Mouse (Mus musculus) midbrain, embryonic 12.5 days (tissue): ENCODE data around the gene Prcp. TPM values are rescaled to one million over a fixed set of nuclear protein-coding genes. Genes with fewer than 3 reads are reported as not detected.

Experiments used
- ATAC-seq: fragments of 200-750 bp; cut with Nextera tagmentation; 2 replicates; pipeline ENCODE4 v1.8.0; 2017; ENCODE audit warnings: low read depth, moderate TSS enrichment, moderate library complexity; ENCODE audit not compliant: low FRiP score
- H3K27ac ChIP-seq: fragments of 300-500 bp; sonication (generic); replicated peaks from 2 replicates; pipeline ENCODE4 v1.5.1; 2016; ENCODE audit warnings: mild to moderate bottlenecking
- H3K27me3 ChIP-seq: fragments of 300-500 bp; sonication (generic); 2 replicates; pipeline ENCODE4 v1.6.1; 2016; ENCODE audit warnings: mild to moderate bottlenecking
- H3K36me3 ChIP-seq: fragments of 300-500 bp; sonication (generic); 2 replicates; pipeline ENCODE4 v1.6.1; 2016
- H3K4me1 ChIP-seq: fragments of 300-500 bp; sonication (generic); 2 replicates; pipeline ENCODE4 v1.6.1; 2016
- H3K4me2 ChIP-seq: fragments of 300-500 bp; sonication (generic); replicated peaks from 2 replicates; pipeline ENCODE4 v1.6.1; 2016; ENCODE audit warnings: mild to moderate bottlenecking, moderate library complexity
- H3K4me3 ChIP-seq: fragments of 300-500 bp; sonication (generic); 2 replicates; pipeline ENCODE4 v1.5.1; 2016; ENCODE audit warnings: mild to moderate bottlenecking
- H3K9ac ChIP-seq: fragments of 300-500 bp; sonication (generic); replicated peaks from 2 replicates; pipeline ENCODE4 v1.6.1; 2016; ENCODE audit warnings: mild to moderate bottlenecking, moderate library complexity
- H3K9me3 ChIP-seq: fragments of 300-500 bp; sonication (generic); 2 replicates; pipeline ENCODE4 v1.6.1; 2016; ENCODE audit warnings: mild to moderate bottlenecking
- WGBS: fragments of 180-500 bp; shearing (Covaris S2); methylation state at CpG from one replicate; pipeline ENCODE4 v1.1.7; 2016; 5-methylcytosine and 5-hydroxymethylcytosine counted together
- polyA plus RNA-seq: library from polyadenylated mRNA; unstranded; fragments of >200 nt; fragmentation: Nextera tagmentation; extraction: Ambion mirVana; gene quantifications from 2 replicates; pipeline ENCODE4 v1.2.1, GENCODE M21; 2016

Gene Prcp
- polyA plus RNA-seq: 19.5 and 20.7 TPM in 2 replicates

- Histone ChIP-seq H3K9ac (peak within 1 kb of the TSS; percentile 75), H3K27me3 (no peaks in the 10 kb centered on the region), H3K9me3 (no peaks in the 10 kb centered on the region), H3K27ac (peak within 1 kb of the TSS; percentile 96), H3K36me3 (no peaks in the 10 kb centered on the region), H3K4me1 (peaks cover 16% of the 10 kb centered on the region), H3K4me2 (peak within 1 kb of the TSS; percentile 70), H3K4me3 (peak within 1 kb of the TSS; percentile 58)
- under 1% methylated on average over 53 of the region's 53 CpGs for WGBS
- peak; percentile 91 for ATAC-seq
Measured at GRCm38 (mm10) chr7:92874116-92874675, at the start of gene Prcp, which contains the start of gene Ddias. Gene Prcp, plus strand, starts transcription at chr7:92874470. Gene Ddias, minus strand, starts transcription at chr7:92874247.

DNA sequence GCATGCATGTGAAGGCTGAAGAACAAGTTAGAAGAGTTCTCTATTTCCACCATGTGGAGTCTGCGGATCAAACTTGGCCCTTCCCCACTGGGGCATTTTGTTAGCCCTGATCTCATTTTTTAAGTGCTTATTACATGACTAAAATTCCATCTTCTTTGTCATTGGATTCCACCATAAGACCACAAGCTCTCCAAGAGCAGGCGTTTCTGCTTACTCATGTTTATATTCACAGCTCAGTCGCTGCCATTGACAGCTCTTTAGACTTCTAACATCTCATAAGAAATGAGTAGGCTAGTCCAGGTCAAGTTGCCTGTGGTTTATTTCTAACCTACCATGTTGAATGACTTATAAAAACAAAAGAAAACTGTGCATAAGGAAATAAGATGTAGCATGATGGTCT lies 48.0 kb upstream of the Prcp start:
- Histone ChIP-seq H3K4me3 (no peak overlapping the region), H3K4me1 (no peaks in the 10 kb centered on the region), H3K9ac (no peak overlapping the region), H3K27ac (no peak overlapping the region), H3K9me3 (no peaks in the 10 kb centered on the region), H3K27me3 (no peaks in the 10 kb centered on the region), H3K4me2 (no peak overlapping the region), H3K36me3 (peaks cover 4% of the 10 kb centered on the region; the same call in 1 of the 2 replicates)
- WGBS: 91% methylated on average over 3 of the region's 3 CpGs
- ATAC-seq: no peak

- peaks cover 4% of the 10 kb centered on the region; the same call in 1 of the 2 replicates for H3K36me3 ChIP-seq
- no peak overlapping the region for H3K9ac ChIP-seq
- H3K27ac ChIP-seq: no peak overlapping the region
- no peak overlapping the region for H3K4me3 ChIP-seq
- no peaks in the 10 kb centered on the region for H3K27me3 ChIP-seq
- H3K4me2 ChIP-seq: no peak overlapping the region
- ATAC-seq: no peak
- H3K4me1 ChIP-seq: no peaks in the 10 kb centered on the region
- H3K9me3 ChIP-seq: no peaks in the 10 kb centered on the region
- WGBS: 48% methylated on average over 3 of the region's 3 CpGs
Measured at GRCm38 (mm10) chr7:92827981-92828380, 46.3 kb upstream of the Prcp start.

DNA sequence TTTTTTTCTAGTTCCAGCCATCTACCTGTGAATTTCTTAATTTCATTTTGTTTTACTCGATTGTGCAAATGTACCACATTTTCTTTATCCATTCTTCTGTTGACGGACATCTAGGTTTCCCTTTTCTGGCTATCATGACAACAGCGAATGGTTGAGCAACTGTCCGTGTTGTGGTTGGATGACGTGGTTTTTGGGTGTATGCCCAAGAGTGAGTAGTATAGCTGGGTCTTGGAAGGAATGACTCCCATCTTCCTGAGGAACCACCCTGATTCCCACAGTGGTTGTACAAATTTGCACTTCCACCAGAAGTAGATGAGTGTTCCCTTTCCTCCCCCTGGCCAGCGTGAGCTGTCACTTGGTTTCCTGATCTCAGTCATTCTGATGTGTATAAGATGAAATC lies 41.9 kb upstream of the Prcp start:
- 93% methylated on average over 6 of the region's 6 CpGs for WGBS
- Histone ChIP-seq H3K4me2 (no peak overlapping the region), H3K4me3 (no peak overlapping the region), H3K9me3 (no peaks in the 10 kb centered on the region), H3K9ac (no peak overlapping the region), H3K4me1 (no peaks in the 10 kb centered on the region), H3K36me3 (peaks cover 10% of the 10 kb centered on the region; the same call in 1 of the 2 replicates), H3K27me3 (no peaks in the 10 kb centered on the region), H3K27ac (no peak overlapping the region)
- no peak for ATAC-seq

DNA sequence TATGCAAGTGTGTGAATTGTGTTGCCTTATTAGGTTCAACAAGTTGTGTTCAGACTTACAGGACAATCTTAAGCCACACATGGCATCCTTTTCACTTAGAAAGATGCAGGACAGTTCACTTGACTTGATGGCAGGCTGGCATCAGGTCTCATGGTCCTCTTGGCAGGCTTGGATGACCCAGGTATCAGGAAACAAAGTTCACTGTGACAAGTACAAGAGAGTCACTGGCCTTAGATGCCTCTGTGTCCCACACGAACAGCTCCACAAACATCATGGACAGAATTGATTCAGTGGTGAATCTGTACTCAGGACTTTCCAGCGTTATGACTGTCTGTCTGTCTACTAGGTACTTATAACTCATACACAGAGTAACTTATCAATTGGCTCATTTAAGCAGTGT lies 39.9 kb upstream of the Prcp start:
- Histone ChIP-seq H3K36me3 (peaks cover 10% of the 10 kb centered on the region; the same call in 1 of the 2 replicates), H3K9ac (no peak overlapping the region), H3K4me2 (no peak overlapping the region), H3K27ac (no peak overlapping the region), H3K4me1 (no peaks in the 10 kb centered on the region), H3K27me3 (no peaks in the 10 kb centered on the region), H3K4me3 (no peak overlapping the region), H3K9me3 (no peaks in the 10 kb centered on the region)
- no peak for ATAC-seq
- 91% methylated on average over 2 of the region's 2 CpGs for WGBS

DNA sequence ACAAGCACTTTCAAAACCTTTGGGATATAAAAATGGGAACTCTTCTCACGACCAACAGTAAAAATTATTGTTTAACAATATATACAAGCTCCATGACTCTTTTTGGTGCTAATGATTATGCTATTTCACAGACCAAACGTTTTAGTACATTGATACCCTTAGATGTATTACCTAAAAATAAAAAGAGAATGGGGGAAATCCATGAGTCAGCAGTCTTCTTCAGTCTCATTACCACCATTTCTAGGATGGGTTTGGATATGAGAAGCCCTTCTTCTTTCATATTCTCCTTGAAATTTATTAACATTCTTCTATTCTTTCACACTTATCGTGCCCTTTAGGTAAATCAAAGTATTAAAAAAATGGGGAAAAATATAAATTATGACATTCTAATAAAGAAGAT lies 37.8 kb upstream of the Prcp start:
- H3K9ac ChIP-seq: no peak overlapping the region
- H3K4me1 ChIP-seq: no peaks in the 10 kb centered on the region
- no peak for ATAC-seq
- H3K4me3 ChIP-seq: no peak overlapping the region
- no peaks in the 10 kb centered on the region for H3K27me3 ChIP-seq
- H3K27ac ChIP-seq: no peak overlapping the region
- peaks cover 10% of the 10 kb centered on the region; the same call in 1 of the 2 replicates for H3K36me3 ChIP-seq
- no peak overlapping the region for H3K4me2 ChIP-seq
- WGBS: 87% methylated on average over 3 of the region's 3 CpGs
- no peaks in the 10 kb centered on the region for H3K9me3 ChIP-seq

DNA sequence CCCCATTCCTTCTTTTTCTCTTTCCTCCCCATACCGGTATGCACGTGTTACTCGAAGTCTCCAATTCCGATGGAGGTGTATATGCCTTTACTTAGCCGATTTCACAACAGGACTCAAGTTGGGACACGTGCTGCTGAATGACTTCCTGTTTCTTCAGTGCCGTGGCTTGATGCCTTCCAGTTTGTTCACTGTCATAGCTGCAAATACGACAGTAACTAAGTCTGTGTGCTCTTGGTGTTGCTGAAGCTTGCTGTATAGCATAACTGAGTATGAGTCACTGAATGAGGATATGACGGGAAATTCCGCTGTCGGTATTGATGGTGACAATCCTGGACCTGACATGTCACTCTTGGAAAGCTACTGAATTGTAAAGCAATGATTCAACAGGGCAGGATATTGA lies 37.0 kb upstream of the Prcp start:
- no peaks in the 10 kb centered on the region for H3K4me1 ChIP-seq
- H3K9me3 ChIP-seq: no peaks in the 10 kb centered on the region
- H3K27me3 ChIP-seq: no peaks in the 10 kb centered on the region
- H3K4me3 ChIP-seq: no peak overlapping the region
- no peak overlapping the region for H3K9ac ChIP-seq
- no peak overlapping the region for H3K4me2 ChIP-seq
- no peak for ATAC-seq
- WGBS: 90% methylated on average over 11 of the region's 11 CpGs
- no peak overlapping the region for H3K27ac ChIP-seq
- peaks cover 10% of the 10 kb centered on the region; the same call in 1 of the 2 replicates for H3K36me3 ChIP-seq

DNA sequence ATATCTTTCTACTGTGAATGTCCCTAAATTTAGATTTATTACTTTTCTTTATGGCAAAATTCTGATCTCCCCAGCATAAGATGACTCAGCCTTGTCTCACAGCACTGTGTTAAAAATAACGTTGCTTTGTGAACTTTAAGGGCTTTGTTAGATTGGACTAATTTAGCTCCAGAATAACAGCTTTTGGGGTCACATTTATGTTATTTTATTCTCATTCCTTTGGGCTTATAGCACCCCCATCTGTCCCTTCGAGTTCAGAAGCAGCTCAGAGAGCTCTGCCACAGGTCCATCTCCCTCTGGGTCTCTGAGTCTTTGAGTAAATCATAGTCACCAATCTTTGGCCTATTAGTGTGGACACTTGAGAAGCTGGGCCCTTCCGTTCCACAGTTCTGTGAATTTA lies 36.4 kb upstream of the Prcp start:
- WGBS: 80% methylated on average over 3 of the region's 3 CpGs
- Histone ChIP-seq H3K27ac (no peak overlapping the region), H3K36me3 (peaks cover 10% of the 10 kb centered on the region; the same call in 1 of the 2 replicates), H3K4me3 (no peak overlapping the region), H3K9ac (no peak overlapping the region), H3K4me2 (no peak overlapping the region), H3K4me1 (no peaks in the 10 kb centered on the region), H3K27me3 (no peaks in the 10 kb centered on the region), H3K9me3 (no peaks in the 10 kb centered on the region)
- no peak for ATAC-seq

DNA sequence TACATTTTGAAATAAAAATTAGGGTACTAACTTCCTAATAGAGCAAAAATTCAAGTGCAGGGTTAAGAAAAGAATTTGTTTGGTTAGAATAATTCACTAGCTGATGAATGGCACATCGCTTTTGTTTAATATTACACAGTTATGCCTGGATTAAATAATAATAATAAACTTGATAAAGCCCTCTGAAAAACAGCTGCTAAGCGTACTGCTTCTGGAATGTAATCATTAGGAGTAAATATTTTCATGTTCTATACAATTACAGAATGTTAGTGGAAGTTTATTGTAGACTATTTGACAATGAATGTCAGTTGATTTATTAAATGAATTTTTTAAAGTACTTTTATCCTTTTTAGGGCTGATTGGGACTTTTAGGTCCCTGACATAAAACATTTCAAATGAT lies 32.0 kb upstream of the Prcp start:
- no peaks in the 10 kb centered on the region for H3K4me1 ChIP-seq

DNA sequence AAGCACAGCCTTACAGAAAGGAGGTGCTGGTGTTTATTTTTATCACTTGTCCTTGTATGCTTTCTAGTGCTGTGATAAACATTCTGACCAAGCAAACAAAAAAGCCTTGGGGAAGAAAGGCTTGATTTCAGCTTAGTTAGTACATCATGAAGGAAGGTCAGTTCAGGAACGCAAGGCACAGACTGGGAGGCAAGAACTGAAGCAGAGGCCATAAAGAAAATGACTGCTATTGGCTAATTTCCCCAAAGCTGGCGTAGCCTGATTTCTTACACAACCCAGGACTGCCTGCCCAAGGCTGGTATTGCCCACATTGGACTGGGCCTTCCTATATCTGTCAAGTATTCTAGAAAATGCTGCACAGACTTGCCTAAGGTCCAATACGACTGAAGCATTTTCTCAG lies 26.0 kb upstream of the Prcp start:
- 95% methylated on average over 3 of the region's 3 CpGs for WGBS
- Histone ChIP-seq H3K27ac (no peak overlapping the region), H3K4me3 (no peak overlapping the region), H3K9me3 (no peaks in the 10 kb centered on the region), H3K36me3 (no peaks in the 10 kb centered on the region), H3K27me3 (no peaks in the 10 kb centered on the region), H3K4me2 (no peak overlapping the region), H3K9ac (no peak overlapping the region), H3K4me1 (no peaks in the 10 kb centered on the region)
- ATAC-seq: no peak

More for the DNA sequence above, 32.0 kb upstream of the Prcp start:
- no peak overlapping the region for H3K9ac ChIP-seq
- H3K27me3 ChIP-seq: no peaks in the 10 kb centered on the region
- H3K4me3 ChIP-seq: no peak overlapping the region
- H3K4me2 ChIP-seq: no peak overlapping the region
- no peak for ATAC-seq
- no peak overlapping the region for H3K27ac ChIP-seq
- H3K36me3 ChIP-seq: no peaks in the 10 kb centered on the region
- 90% methylated on average over 2 of the region's 2 CpGs for WGBS
- H3K9me3 ChIP-seq: no peaks in the 10 kb centered on the region

DNA sequence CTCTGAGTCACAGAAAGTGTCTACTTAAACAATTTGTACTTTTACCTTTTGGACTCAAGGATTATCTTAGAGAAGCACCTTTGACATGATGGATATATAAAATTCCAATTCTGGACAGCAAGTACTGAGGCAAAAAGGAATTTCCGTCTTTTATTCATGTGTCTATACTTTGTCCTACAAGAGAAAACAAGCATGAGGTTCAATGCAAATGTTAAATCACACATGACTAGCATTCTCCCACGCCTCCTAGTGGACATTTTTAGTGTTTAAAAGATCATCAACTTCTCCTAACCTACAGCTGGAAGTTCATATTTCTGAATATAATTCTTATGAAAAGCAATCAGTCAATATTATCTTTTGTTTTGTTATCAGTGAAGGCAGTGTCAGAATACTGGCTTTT lies 7.7 kb upstream of the Prcp start:
- Histone ChIP-seq H3K4me1 (no peaks in the 10 kb centered on the region), H3K9ac (no peak overlapping the region), H3K4me2 (no peak overlapping the region), H3K36me3 (peaks cover 4% of the 10 kb centered on the region; the same call in 1 of the 2 replicates), H3K27me3 (no peaks in the 10 kb centered on the region), H3K27ac (no peak overlapping the region), H3K4me3 (no peak overlapping the region), H3K9me3 (no peaks in the 10 kb centered on the region)
- no peak for ATAC-seq
- 42% methylated on average over 2 of the region's 2 CpGs for WGBS

GRCm38 (mm10) chr7:92870161-92870560 lies 4.1 kb upstream of the Prcp start:
- no peaks in the 10 kb centered on the region for H3K9me3 ChIP-seq
- H3K4me3 ChIP-seq: no peak overlapping the region
- H3K36me3 ChIP-seq: no peaks in the 10 kb centered on the region
- H3K4me2 ChIP-seq: no peak overlapping the region
- H3K27ac ChIP-seq: no peak overlapping the region
- no peak overlapping the region for H3K9ac ChIP-seq
- H3K27me3 ChIP-seq: no peaks in the 10 kb centered on the region
- peaks cover 7% of the 10 kb centered on the region for H3K4me1 ChIP-seq
- 83% methylated on average over 3 of the region's 3 CpGs for WGBS
- no peak for ATAC-seq

DNA sequence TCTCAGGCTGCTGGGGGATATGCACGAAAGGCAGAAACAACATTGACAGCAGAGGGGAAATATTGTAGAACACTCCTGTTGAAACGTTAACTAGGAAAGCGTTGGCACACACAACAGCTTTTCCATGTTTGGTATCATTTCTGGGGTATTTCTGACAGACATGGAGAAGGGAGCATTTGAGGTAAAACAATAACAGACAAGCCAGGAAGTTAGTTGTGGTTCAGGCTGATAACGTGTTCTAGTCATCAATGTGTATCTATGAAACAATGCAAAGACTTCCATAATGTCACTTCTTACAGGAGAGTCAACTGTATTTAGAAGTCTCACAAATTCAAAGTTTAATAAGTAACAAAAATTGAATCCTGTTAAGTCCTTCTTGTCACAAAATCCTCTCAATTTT lies 2.7 kb upstream of the Prcp start:
- H3K4me2 ChIP-seq: no peak overlapping the region
- H3K9ac ChIP-seq: no peak overlapping the region
- H3K27ac ChIP-seq: no peak overlapping the region
- no peaks in the 10 kb centered on the region for H3K9me3 ChIP-seq
- H3K4me1 ChIP-seq: peaks cover 16% of the 10 kb centered on the region
- H3K4me3 ChIP-seq: no peak overlapping the region
- H3K27me3 ChIP-seq: no peaks in the 10 kb centered on the region
- no peak for ATAC-seq
- no peaks in the 10 kb centered on the region for H3K36me3 ChIP-seq
- WGBS: 95% methylated on average over 4 of the region's 4 CpGs
